Mouse (Mus musculus) right cerebral cortex, postnatal 36 days (tissue): Measurements from ENCODE around the gene Fto.

ENCODE experiments used
- DNase-seq, 2 experiments: peaks; one replicate each; pipeline ENCODE4 v3.0.0; 2022; ENCODE audit warnings: low spot score in 2 of 2, mixed read lengths in 1 of 2

Fto gene

DNA sequence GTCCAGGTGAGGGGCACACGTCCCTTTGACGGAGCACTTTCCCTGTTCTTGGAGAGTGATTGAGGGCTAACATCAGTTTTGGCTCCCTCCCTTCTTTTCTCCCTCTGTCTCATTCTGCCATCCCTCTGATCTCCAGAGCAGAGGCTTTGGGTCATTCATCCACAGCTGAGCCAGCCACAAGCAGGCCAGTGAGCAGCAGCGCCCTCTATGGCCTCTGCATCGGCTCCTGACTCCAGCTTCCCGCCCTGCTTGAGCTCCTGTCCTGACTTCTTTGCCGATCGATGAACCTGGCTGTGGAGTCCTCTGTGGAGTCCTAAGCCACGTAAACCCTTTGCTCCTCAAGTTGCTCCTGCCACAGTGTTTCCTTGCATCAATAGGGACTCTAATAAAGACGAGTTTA is 10.9 kb downstream of the Fto start:
- no peak for DNase-seq

DNA sequence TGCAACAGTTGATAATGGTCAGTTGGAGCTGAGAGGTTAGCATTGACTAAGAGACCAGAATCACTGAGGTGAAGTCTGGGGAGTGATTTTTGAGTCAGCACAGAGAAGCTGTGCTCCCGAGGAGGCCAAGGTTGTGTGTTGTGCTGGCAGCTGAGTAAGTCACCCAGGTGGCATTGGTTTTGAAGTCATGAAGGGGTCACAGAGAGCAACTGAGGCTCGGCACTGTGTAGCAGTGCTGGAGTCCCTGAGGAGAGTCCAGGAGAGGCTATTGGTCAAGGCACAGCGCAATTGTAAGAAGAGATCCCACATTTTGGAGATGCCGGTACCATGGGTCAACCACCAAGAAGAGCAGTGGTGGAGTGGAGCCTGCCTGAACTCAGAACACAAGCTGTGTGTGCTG is 11.6 kb downstream of the Fto start:
- no peak for DNase-seq

DNA sequence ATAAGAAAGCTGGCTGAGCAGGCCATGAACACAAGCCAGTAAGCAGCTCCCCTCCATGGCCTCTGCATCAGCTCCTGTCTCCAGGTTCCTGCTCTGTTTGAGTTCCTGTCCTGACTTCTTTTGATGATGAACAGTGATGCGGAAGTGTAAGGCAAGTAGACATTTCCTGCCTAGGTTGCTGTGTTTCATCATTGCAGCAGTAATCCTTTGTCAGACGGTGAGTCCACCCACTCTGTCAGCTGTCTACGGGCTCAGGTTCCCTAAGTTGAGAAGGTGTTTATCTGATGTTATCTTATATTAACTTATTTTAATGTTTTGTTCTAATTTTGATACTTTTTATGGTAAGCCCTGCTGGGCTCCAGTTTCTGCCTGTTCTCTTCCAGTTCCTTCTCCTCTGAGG is 12.7 kb downstream of the Fto start:
- no peak for DNase-seq

DNA sequence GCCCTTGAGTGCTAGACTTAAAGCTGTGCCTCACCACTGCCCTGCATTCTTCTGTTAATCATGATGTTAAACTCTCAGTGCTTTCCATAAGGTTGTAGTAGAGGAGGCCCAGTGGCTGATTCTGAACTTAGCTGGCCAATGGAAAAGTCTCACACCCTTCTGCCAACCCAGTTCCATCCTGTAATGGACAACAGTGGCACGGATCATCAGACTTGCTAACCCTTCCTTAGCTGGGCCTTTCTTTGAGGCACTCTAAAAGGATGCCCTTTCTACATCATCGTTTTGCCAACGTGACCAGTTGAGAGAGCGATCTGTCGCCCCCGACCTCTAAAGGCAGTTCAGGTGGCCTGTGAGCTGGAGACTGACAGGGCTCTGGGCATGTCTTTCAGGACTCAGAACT is 13.6 kb downstream of the Fto start:
- no peak for DNase-seq

DNA sequence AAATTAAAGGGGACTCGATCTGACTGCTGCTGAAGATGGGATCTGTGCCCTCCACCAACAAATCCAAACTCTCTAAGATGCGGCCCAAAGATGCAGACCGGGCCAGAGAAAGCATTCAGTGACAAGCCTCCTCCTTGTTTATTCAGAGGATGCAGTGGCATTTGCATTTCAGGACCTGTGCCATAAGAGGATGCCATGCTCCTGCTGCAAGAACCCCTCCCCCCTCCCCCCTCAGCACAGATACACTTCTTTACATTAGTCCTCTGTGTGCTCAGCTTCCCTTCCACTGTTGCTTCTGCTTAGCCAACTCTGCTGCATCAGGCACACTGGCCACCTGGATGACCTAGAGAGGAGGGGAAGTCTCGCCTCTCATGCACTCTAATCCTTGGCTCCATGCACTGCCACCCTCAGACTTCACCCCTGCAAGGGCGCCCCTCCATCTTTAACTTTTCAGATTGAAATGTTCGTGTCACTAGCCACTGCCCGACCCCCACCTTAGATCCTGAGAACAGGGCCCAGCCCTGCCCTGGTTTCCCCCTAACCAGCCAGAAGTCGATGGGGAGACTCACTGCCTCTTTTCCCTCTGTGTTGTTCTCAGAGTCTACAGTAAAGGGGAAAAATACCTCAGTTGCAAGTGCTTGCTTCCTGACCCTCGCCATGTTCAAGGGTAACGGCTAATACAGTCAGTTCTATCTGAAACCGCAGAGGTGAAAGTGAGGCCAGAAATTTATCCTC is 14.3 kb downstream of the Fto start:
- DNase-seq: no peak

DNA sequence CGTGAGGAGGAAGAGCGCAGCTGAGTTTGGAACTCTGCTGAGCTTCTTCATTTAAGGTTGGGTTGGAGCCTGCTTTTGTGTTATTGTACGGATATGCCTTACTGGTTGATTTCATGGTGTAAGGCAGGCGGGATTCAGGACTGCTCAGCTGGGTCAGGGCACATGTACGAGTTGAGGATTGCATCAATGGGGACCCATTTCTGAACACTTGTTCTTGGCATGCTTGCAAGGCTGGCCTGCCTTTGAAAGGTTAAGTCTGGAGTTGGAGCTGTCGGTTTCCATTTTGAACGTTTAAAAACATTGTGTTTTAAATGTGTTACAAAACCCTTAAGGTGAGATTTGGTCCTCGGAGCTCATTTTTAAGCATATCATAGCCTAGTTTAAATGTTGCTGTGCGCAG is 15.7 kb downstream of the Fto start:
- DNase-seq: no peak

DNA sequence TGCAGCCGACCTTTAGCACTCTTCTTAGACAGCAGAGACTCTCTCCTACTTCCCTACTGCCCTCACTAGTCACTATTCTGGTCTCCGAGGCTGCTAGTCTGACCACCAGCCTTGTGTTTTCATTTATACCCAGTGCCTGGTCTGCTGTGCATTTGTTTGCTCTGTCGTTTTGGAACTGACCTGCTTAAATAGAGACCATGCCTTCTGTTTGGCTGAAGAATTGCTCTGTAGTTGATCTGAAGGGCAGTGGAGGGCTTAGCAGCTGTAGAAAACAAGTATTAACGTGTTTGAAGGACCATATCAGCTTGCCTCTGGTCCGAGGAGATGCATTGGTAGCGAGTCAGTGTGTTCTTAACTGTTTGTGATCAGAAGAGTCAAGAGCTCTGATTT is 16.1 kb downstream of the Fto start:
- DNase-seq: no peak

DNA sequence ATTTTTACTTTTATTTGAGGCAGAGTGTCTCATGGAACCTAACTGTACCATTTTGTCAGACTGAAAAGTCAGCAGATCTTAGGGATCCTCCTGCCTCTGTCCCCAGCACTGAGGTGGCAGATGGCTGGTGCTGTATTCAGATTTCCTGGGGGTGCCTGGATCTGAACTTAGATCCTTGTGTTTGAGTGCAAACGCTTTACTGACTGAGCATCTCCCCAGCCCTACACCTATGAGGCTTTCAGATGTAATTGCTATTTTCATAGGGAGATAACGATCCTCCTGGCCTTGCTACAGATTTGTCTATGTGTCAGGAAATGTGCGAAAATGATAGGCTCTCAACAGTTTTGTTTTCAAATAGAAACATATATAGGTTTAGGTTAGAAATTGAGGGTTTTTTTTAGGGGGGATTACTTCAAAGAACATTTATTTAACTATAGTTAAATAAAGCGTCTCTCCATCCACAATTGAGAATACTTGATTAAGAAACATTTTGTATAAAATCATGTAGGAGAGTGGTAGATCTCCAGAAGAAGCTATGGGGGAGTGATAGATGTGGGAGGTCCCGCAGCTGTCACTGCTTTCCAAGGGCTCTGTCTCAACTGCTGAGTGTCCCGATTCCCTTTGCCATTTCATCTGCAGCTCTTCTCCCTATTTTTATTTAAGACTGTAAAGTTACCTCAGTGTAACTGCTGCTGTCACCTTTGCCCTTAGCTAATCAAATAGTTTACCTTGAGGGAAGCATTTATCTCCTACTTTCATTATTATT is 25.2 kb downstream of the Fto start:
- DNase-seq: peak; percentile 27 to 66

DNA sequence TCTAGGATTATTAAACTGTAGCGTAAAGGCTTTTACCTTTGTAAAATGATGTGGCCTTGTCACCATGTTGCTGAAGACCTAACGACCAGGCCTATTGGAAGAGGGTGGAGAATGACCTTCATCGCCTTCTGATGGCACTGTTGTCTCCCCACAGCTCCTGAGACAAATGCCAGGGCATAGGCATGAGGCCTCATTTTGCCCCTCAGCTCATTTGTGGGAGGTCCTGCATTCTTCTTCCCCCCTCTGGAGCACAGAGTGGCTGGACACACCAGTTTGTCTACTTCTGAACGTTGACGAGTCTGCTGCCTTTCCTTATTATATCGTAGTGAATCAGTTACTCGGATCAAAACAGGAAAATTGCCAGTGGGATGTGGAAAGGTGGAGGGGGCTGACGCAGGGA is 26.3 kb downstream of the Fto start:
- no peak for DNase-seq

DNA sequence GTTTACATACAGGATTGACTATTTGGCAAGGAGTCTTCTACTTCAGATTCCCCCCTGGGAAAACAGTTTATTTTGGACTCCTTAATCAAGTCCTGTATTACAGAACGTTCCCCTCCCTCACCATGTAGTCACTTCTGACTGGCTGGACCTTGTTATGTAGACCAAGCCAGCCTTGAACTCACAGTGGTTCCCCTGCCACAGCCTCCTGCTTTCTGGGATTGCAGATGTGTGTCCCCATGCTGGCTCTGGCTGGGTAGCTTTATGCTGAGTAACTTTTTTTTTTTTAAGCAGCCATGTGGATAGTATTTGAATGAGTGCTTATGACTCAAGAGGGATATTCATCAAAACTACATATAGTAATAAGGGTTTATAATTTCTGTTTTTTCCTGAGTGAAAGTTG is 27.4 kb downstream of the Fto start:
- DNase-seq: no peak

DNA sequence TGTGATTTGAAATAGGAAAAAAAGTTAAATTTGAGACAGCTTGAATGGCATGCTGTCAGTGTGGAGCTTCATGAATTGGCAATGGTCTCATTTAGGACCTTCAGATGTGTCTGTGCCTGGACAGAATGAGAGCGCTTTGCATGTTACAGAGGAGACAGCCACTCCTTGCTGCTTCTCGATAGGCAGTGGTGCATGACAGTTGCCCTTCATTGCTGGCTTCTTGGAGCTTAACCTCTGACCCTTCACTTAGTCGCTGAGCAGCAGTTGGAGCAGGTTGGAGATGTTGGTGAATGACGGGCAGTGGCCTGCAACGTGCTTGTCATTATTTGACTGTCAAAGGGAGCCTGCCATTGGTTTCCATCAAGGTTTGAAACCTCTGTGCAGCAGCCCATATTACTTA is 28.9 kb downstream of the Fto start:
- no peak for DNase-seq

DNA sequence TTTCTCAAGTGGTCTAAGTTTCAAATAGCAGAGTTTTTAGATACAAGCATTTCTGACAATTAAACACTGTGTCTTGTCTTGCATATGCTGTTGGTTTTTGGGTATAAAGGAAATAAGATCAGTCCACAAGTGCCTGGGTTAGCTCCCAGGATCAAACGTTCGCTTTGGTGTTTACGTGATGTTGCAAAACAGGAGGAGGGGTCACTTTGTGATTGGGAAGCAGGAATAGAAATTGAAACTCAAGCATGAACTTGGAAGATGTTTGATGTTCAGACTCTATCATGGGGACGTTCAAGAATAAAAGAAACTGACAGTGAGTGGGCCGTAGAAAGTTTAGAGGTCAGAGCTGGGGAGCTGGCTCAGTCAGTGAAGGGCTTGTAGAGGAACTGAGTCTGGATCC is 29.5 kb downstream of the Fto start:
- DNase-seq: no peak

DNA sequence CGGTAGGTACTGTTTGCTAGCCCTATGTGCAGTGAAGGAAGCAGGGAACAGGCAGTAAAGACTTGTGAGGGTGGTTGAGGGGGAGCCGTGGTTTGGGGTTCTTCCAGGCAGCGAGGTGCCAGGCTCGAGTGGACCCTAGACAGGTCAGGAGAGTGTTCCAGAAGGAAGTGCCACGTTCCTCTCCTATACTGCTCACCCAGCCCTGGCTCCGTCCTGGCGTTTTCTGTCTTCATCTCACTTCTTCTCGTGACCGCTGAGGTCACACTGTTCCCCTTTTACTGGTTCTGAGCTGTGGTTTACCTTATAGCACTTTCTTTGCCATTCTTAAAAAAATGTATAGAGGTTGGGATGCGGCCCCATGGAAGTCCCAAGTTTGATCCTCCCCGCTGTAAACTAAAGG is 31.3 kb downstream of the Fto start:
- DNase-seq: no peak

DNA sequence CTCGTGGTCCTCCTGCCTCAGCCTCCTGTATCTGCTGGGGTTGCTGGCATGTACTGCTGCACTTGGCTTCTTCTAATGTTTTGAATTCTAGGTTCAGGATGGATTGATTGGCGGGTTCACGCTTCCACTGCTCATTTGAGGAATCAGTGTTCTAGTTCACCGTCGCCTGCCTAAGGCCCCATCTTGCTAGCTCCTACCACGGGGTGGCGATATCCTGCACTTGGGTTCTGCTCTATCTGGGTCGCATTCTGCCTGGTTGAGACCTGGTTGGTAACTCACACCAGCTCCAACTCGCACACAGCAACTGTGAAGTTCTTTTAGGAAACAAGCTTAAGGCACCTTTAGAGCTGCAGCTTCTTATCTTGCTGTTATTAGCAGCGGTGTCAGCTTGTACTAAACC is 33.8 kb downstream of the Fto start:
- no peak for DNase-seq

DNA sequence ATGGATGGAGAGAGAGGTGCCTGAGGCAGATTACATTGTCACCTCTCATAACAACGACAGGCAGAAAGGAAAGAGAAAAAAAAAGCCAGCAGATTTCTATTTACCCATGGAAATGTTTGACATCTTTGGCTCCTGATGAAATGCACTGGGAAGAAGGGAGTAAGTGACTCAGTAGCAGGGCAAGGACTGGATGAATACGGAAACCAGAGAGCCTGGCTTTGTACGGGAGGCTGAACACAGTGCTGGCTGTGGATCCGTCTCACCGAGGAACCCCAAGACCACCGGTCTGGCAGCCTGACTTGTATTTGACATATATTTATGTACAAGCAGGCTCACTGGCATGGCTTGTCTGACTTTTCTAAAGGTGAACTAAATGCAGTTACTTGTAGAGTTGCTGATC is 34.3 kb downstream of the Fto start:
- no peak for DNase-seq

DNA sequence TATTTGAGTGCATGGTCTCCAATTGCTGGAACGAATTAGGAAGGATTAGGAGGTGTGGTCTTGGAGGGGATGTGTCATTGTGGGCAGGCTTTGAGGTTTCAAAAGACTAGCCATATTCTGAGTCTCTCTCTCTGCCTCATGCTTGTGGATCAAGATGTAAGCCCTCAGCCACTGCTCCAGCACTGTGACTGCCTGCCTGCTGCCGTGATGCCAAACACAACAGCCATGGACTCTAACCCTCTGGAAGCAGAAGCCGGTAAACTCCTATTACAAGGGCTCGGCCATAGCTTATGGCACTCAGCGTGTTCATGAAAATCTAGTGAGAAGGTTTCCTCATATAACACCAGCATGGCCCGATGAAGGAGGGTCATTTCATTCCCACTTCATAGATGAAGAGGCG is 36.5 kb downstream of the Fto start:
- no peak for DNase-seq

DNA sequence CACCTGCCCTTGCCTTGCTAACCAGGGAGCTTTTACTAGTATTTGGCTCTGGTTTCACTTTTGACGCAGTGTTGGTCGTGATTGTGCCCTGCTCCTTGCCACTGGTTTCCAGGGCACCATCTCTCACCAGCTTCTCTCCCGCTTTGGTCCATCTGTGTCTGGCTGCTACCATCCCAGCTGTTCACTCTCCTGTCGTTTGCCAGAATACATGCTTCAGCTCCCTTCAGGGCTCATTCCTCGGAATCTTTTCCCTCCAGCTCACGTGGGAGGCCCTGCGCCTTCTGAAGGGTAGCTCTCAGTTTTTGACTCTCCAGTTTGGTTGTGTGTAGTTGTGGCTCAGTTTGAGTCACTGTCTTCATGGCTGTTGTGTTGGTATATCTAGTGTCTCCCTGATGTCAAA is 37.3 kb downstream of the Fto start:
- peak in 1 of 2 experiments; percentile 37 for DNase-seq

DNA sequence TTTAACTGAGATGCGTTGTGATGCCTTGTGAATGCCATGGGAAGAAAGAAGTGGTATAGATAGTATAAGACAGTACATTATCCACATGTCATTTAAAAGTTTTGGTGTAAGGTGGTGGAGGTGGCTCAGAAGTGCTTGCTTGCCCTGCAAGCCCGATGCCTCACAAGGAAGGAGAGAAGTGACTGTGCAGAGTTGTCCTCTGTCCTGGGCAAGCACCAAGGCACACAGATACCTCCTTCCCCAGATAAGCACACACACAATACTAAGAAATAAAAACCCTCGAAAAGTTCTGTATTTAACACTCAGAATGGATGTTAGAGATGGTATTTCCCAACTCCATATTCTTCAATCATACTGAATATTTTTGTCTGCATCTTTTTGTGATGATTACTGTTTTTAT is 39.3 kb downstream of the Fto start:
- DNase-seq: no peak

DNA sequence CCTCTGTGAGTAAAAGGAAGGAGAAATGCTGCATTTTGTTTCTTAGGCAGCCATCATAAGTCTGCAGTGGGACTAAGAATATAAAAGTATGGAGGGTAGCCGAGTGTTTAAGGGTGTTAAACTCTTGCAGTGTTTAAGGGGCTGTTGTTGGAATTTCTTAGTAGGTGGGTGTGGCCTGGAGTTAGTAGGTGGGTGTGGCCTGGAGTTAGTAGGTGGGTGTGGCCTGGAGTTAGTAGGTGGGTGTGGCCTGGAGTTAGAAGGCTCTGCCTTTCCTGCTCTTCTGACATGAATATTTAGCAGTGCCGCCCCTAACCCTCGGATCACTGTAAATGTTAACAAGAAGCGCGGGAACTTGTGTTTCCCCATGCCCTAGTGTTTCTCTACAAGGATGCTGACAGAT is 39.7 kb downstream of the Fto start:
- DNase-seq: no peak

DNA sequence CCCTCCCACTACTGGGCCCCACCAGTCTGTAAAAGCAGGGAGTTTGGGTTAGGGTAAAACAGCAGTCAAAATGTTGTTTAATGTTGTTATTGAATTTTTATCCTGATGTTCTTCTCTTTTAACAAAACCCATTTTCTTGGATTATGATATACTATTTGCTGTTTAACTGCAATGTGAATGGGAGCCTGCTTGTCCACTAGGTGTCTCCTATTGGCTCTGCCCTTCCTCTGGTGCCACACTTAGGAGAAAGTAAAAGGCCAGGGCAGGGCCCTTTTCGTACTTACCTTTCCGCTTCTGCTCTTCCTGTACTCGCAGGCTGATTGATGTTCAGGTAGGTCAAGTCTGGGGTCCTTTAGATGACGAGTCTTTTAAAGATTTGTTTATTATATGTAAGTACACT is 40.6 kb downstream of the Fto start:
- no peak for DNase-seq

DNA sequence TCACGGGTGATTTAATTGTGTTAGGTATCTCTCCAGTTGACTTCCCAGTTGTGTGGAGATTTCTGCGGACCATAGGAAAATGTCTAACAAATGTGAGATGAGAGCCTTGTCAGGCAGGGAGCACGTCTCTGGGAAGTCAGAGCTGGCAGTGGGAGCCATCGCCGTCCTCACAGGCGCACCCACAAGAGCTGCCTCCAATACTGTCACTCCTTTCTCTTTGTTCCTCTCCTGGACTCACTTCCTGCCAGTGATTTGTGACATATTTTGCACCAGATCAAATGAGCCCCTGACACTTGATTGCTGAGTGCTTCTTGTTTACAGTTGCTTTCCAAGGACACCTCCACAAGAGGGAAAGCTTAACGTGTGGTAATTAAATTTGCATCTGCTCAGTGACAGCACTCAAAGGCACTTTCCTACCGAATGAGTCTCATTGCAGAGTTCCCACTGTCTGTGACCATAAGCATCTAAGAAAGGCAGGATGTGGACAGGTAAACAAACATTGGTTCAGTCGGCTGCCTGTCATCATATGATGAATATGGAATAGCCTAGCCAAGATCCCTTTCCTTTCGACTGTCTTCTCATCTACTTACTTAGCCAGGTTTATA is 42.1 kb downstream of the Fto start:
- no peak for DNase-seq

DNA sequence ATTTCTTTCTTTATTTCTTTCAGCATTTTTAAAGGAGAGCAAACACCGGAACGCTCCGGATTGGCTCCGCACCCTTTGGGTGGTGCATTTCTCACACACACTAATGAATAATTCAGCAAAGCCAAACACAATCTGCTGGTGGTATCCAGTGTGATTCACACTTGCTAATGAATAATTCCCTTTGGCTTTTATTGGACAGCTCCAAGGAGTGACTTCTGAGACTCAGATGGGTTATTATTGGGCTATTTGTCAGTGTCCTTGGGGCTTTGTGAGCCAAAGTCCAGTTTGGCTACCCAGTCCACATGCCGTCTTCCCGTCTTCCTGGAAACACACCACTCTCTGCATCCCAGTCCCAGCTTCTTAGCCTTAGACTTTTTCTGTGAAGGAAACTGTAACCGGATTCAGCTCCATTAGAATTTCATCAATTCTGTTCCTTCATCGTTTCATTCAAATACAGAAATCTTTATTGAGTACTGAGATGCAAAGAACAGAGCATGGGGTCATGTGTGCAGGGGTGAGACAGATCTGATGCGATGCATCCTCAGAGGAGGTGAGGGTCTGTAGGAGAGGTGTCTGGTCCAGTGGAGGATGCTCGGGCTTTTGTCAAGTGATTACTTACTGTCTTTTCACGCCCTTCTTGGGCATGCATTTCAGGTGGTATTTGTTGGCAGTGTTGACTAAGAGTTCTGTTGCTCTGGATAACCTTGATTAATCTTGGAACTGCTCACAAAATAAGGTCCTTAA is 42.8 kb downstream of the Fto start:
- no peak for DNase-seq
